Mouse (Mus musculus) testis, adult 2 months (tissue): ENCODE data around the gene 1110032F04Rik.

Source experiments
- CTCF ChIP-seq: fragments of 200-500 bp; IDR thresholded peaks from 2 replicates; pipeline ENCODE4 v1.5.1; 2012; ENCODE audit warnings: low read depth, mild to moderate bottlenecking, inconsistent platforms, low read length, moderate library complexity; ENCODE audit not compliant: control insufficient read depth, insufficient read depth, insufficient replicate concordance
- POLR2A ChIP-seq: fragments of 200-500 bp; IDR thresholded peaks from 2 replicates; pipeline ENCODE4 v1.6.1; 2012; ENCODE audit warnings: low read depth, mild to moderate bottlenecking, inconsistent platforms, low read length, moderate library complexity; ENCODE audit not compliant: control insufficient read depth

DNA sequence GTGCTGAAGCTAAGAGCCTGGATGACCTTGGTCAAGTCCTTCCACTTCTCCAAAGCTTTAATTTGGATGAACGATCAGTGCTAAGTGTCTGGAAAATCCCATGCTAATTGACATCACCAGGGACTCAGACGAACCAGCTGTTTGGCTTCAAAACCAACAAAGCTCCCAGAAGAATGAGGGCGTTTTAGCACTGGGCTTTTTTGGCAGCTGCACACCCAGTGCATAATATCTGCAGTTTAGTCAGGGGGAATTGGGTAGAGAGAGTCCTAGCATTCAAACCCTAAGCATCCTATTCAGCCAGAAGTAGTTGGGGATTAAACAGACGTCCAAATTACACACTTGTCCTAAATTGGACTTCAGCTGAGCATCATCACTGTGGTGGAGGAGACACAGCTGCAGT lies 29.2 kb upstream of the 1110032F04Rik start:
- TF ChIP-seq POLR2A = no peak
- no peak for TF ChIP-seq CTCF
